Mouse (Mus musculus) gastrocnemius, adult 18-20 months (tissue): ENCODE results near the gene Ccr1. TPM values are rescaled to one million over a fixed set of nuclear protein-coding genes. Genes with fewer than 3 reads are reported as not detected.
A peak's percentile ranks its signal among the peaks of the same experiment; 100 is the strongest.

Source experiments
- DNase-seq: peaks from one replicate; pipeline ENCODE4 v3.0.0; 2021; ENCODE audit warnings: low spot score
- total RNA-seq, 2 experiments: library from RNA; stranded (reverse); gene quantifications; 2 replicates each; pipeline ENCODE4 v1.2.3; 2021

Gene Ccr1
- total RNA-seq, 2 experiments from 2014 or later = 0.07 TPM; not detected in 1

DNA sequence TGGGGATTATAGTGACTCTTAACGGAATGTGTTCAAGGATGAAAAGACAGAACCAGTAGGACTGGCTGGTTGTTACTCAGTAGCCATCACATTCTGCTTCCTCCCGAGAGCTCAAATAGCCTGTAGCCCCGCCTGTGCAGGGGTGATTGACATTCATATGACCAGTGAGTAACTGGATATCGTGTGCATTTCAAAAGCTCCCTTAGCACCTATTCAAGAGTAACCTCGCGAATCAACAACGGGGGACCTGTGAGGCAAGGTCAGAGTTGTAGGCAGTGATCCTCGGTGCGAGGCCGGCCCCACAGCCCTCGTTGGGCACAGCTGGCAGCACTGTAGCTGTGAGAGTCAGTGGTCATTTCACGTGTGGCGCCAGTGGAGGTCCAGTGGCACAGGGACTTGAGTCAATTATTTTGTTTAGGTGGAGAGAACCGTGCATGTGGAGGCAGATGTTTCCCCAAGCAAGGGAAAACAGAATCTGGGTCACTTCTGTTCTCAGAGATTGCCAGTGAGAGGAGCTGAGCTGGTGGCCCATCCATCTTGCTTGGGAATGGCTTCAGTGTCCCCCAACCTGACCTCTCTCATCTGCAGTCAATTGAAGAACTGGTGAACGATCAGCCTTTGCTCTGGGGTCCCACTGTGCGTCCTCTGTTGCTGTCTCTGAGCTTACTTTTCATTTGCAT, 41.1 kb downstream of the Ccr1 start:
- no peak for DNase-seq

DNA sequence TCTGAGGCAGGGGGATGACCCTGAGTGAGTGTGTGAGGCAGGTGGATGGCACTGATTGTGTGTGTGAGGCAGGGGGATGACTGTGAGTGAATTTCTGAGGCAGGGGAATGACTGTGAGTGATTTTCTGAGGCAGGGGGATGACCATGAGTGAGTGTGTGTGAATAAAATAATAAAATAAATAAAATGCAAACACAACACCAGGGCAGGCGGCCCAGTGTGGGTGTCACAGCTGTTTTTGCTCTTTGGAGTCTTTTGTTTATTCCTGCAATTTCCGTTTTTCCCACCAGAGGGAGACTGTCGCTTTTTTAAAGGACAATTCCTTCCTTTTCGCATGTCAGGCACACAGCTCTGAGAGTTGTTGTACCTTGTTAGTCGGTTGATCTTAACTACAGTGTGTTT, 42.5 kb downstream of the Ccr1 start:
- peak; percentile 47 for DNase-seq

DNA sequence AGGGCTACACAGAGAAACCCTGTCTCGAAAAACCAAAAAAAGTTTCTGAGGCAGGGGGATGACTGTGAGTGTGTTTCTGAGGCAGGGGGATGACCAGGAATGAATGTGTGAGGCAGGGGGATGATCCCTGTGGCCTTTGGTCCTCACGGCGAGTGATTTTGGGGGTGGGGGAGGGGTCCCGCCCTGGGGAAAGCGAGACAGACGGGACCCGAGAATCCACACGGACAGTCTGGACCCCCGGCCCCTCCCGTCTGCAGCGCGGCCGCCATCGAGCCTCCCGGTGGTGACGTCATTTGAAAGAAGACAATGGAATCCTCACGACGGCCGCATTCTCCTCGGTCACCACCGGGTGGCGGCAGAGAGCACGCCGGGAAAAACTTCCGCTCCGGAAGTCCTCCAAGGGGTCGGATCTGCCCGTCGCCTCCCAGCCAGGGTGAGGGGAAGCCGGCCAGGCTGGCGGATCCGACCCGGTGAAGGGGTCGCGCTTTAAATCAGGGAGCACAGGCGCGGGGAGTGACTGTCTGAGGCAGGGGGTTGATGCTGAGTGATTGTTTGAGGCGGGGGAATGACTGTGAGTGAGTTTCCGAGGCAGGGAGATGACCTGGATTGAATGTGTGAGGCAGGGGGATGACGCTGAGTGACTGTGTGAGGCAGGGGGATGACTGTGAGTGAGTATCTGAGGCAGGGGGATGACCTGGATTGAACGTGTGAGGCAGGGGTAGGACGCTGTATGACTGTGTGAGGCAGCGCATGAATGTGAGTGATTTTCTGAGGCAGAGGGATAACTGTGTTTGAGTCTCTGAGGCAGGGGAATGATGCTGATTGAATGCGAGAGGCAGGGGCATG, 43.2 kb downstream of the Ccr1 start:
- DNase-seq = peak; percentile 74

DNA sequence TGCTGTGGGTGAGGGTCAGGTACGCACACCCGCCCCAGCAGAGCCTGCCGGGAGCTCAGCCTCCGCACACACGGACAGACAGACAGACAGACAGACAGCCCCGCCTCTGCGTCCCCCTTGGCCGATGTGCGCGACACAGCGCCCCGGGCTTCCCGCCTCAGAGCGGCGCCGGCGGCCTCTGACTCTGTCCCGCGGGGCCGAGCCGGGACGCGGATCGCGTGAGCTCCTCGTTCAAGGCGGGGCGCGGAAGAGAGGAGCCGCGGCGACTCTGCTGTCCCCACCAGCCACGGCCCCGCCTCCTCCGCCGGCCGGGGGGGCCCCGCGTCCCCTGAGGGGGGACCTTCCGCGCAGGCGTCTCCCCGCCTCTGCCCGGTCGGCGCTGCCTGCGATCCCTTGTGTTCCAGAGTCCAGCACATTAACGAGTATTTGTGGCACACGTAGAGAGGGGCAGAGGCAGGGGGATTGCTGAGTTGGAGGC, 43.9 kb downstream of the Ccr1 start:
- peak; percentile 80 for DNase-seq

DNA sequence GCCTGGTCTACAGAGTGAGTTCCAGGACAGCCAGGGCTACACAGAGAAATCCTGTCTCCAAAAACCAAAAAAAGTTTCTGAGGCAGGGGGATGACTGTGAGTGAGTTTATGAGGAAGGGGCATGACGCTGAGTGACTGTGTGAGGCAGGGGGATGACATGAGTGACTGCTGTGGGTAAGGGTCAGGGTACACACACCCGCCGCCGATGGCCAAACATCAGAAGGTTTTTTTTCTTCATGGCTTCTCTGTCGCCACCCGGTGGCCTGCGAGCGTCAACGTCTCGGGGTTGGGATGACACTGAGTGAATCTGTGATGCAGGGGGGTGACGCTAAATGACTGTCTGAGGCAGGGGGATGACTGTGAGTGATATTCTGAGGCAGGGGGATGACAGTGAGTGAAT, 44.5 kb downstream of the Ccr1 start:
- peak; percentile 43 for DNase-seq

DNA sequence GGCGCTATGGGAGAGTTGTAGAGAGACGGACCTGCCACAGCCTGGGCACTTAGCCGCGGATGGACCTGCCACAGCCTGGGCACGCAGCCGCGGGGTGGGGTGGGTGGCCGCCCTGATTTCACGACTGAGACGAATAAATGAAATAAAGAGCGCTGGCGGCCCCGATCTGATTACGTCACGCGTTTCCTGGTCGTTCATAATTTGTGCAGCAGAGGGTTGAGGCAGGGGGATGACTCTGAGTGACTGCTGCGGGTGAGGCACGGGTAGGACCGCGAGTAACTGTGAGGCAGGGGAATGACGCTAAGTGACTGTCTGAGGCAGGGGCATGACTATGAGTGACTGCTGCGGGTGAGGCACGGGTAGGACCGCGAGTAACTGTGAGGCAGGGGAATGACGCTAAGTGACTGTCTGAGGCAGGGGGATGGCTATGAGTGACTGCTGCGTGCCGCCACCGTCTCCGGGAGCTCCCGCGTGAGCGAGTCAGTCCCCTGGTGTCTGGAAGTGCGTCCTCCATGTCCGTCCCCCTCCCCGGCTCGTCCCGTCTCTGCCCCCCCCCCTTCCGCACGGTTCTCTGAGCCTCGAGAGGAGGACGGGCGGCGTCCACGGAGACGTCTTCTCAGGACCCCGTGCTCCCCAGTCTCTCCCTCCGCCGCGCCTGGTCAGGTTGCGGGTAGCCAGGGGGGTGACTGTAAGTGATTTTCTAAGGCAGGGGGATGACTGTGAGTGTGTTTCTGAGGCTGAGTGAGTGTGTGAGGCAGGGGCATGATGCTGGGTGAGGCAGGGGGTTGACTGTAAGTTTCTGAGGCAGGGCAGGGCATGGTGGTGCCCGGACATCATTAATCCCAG, 45.1 kb downstream of the Ccr1 start:
- no peak for DNase-seq

Other genes starting within 250 kb of the Ccr1 start
- gene Cxcr6, start 162.2 kb downstream of the Ccr1 start, total RNA-seq = under 1 TPM in 1 of 2 experiments, not detected in 1; 0.12 TPM
- 100 to 1,000 TPM; 179 to 183 TPM for gene Fyco1, start 116.8 kb downstream of the Ccr1 start, total RNA-seq
- gene Xcr1, start 106.7 kb downstream of the Ccr1 start, total RNA-seq = not detected
- gene Ccr1l1, start 9.7 kb upstream of the Ccr1 start, total RNA-seq = not detected
- gene Ccr3, start 53.3 kb upstream of the Ccr1 start, total RNA-seq = not detected
- under 1 TPM; 0.16 to 1.00 TPM for gene Ccr2, start 133.3 kb upstream of the Ccr1 start, total RNA-seq
- under 1 TPM in 1 of 2 experiments, not detected in 1; 0.24 TPM for gene Ccr5, start 152.9 kb upstream of the Ccr1 start, total RNA-seq